In genomic region chr12:113074329-113075062, GRCm38 (mm10) we compare ENCODE assay signal across 8 mouse cellular contexts. TPM values are rescaled to one million over a fixed set of nuclear protein-coding genes. Genes with fewer than 3 reads are reported as not detected.
DNase-seq lines count a peak whose midpoint lies in the region; ATAC-seq lines count a peak whose summit lies in the region.

Gene Tex22, plus strand, starts transcription at chr12:113074502.

- peak; percentile 76 for ATAC-seq in activated CD4-positive, CD25-positive, alpha-beta regulatory T cell, adult 4 months
- peak; percentile 73 for ATAC-seq in megakaryocyte, adult 5-6 weeks (ENCODE audit: poor library complexity, severe bottlenecking)

- peak; percentile 88 for DNase-seq in embryo, embryonic 10 days (ENCODE audit: low spot score)
- peak; percentile 88 for DNase-seq in gastrocnemius, postnatal 10 days
- DNase-seq in induced T-regulatory cell, adult 2 months (ENCODE audit: low read depth), result peak; percentile 89
- DNase-seq in left cerebral cortex, adult 8-10 months (ENCODE audit: low spot score in 2 of 2), result peak; percentile 79 to 87
- peak; percentile 88 to 90 for DNase-seq in right cerebral cortex, adult 2 months (ENCODE audit: low spot score in 2 of 2)
- DNase-seq in urinary bladder, postnatal 10 days (ENCODE audit: low spot score), result peak; percentile 35

RNA-seq across cellular contexts. Expression of gene Tex22, which starts in this region (rescaled TPM):
- under 1 TPM in 1 of 2 experiments, not detected in 1; 0.29 TPM for polyA plus RNA-seq in activated CD4-positive, CD25-positive, alpha-beta regulatory T cell, adult 4 months (2017; shearing (Covaris generic))
- under 1 TPM in 1 of 2 experiments, not detected in 1; 0.20 TPM for total RNA-seq in gastrocnemius, postnatal 10 days (2021)
- 1 to 10 TPM in 2 of 4 experiments, under 1 TPM in 2; 0.30 to 1.5 (median 0.96) TPM for total RNA-seq in left cerebral cortex, adult 8-10 months (2022)
- total RNA-seq in megakaryocyte, adult 5-6 weeks (2015), result 0.25 TPM in 1 of 2 replicates, not detected in the other
- total RNA-seq in megakaryocyte, adult 5-6 weeks (2017), result 0.88 TPM in 1 of 2 replicates, not detected in the other

Comparison
In these comparisons a context has a peak if more than half of its experiments do, and no peak if none do; other contexts are left out.
1. Peak in every context shown above with its lines: DNase-seq and ATAC-seq.
2. Peak in ATAC-seq in activated CD4-positive, CD25-positive, alpha-beta regulatory T cell, adult 4 months; RNA of the gene not detected or under 1 TPM.
3. Peak in DNase-seq in gastrocnemius, postnatal 10 days; RNA of the gene not detected or under 1 TPM.
4. Peak in ATAC-seq in megakaryocyte, adult 5-6 weeks; RNA of the gene not detected or under 1 TPM.
5. DNase-seq: peak in every context shown above with its lines; median percentile 89 in induced T-regulatory cell, adult 2 months; 89 in right cerebral cortex, adult 2 months; 88 in embryo, embryonic 10 days; 88 in gastrocnemius, postnatal 10 days; 83 in left cerebral cortex, adult 8-10 months; 35 in urinary bladder, postnatal 10 days.